Comparison of ENCODE assay signal across 9 mouse cellular contexts in genomic region chr10:83785003-83785402, GRCm38 (mm10).
DNase-seq lines count a peak whose midpoint lies in the region; ATAC-seq and TF ChIP-seq lines count a peak whose summit lies in the region.
"Had no signal": no experiment of that assay in that cellular context is flagged by ENCODE, and none has a peak within 500 bp of the region (broad histone marks: within the 10 kb centered on the region; RNA-seq: fewer than 3 reads in every experiment).

No protein-coding gene starts in this region.

- POLR2A ChIA-PET in Patski (lab: Charles Lee), result no interaction called here

- intact Hi-C loops in heart, postnatal 10 days (cut with DNase I), result no loop called here

- peak; percentile 9 to 33 for DNase-seq in adrenal gland, adult 18-20 months (ENCODE audit: low spot score in 2 of 2)
- no peak for DNase-seq in adrenal gland, postnatal 25 days
- peak; percentile 38 for DNase-seq in layer of hippocampus, adult 11-12 months (ENCODE audit: low spot score)
- no peak for DNase-seq in layer of hippocampus, adult 9-11 months
- no peak for DNase-seq in Patski (ENCODE audit: low read depth, low spot score)
- DNase-seq in heart, postnatal 10 days, result peak; percentile 16 to 41
- no peak for DNase-seq in spleen, adult 18-20 months

- no peak for ATAC-seq in Patski
- 0 out of 2 replicates have a peak, but pooled peaks have one; percentile 57 for ATAC-seq in megakaryocyte-erythroid progenitor cell, adult 5-6 weeks (replicated peaks; ENCODE audit: low FRiP score, low TSS enrichment, poor library complexity, severe bottlenecking)

- in situ Hi-C loops in Patski (cut with MboI; ENCODE audit: low pct_unique_long_range_greater_than_20kb), result no loop called here

- CTCF ChIA-PET in Patski (lab: Charles Lee), result interaction anchor here (0.7 to 2.8 kb wide), 7 partner anchors 9 to 728 kb away, joined by 3 to 14 read pairs (median 5); no protein-coding TSS in a partner anchor

- TF ChIP-seq CTCF in Patski (IDR thresholded peaks at IDR 0.05), result peak; percentile 88

- no peaks in the 10 kb centered on the region for H3K27me3 ChIP-seq in Patski
- H3K27me3 ChIP-seq: liver, embryonic 15.5 days had no signal

Comparison
In these comparisons a context has a peak if more than half of its experiments do, and no peak if none do; other contexts are left out.
1. DNase-seq: peak in adrenal gland, adult 18-20 months (2 of 2), layer of hippocampus, adult 11-12 months (single experiment) and heart, postnatal 10 days (2 of 2); none in adrenal gland, postnatal 25 days (single experiment), layer of hippocampus, adult 9-11 months (single experiment), Patski (single experiment) and spleen, adult 18-20 months (0 of 2).